Mouse (Mus musculus) NIH3T3 (cell line): ENCODE data around the gene Dmbt1.
"Not testable (repeated sequence)": the region's sequence is repeated elsewhere in the genome, so short reads cannot be mapped to it uniquely, and the experiment has no call there.

ENCODE experiments used
- DNase-seq: peaks from one replicate; pipeline ENCODE4 v3.0.0-alpha.2; 2012; ENCODE audit warnings: low read depth

Gene Dmbt1

DNA sequence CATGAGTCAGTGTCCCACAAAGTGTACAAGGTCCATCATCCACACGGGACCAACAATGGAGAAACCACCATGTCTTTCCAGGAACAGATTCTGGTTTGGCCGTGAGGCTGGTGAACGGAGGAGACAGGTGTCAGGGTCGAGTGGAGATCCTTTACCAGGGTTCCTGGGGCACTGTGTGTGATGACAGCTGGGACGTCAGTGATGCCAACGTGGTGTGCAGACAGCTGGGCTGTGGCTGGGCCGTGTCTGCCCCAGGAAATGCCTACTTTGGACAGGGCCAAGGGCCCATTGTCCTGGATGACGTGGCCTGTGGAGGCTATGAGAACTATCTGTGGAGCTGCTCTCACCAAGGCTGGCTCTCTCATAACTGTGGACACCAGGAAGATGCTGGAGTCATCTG, 18.0 kb downstream of the Dmbt1 start:
- DNase-seq: not testable (repeated sequence)

DNA sequence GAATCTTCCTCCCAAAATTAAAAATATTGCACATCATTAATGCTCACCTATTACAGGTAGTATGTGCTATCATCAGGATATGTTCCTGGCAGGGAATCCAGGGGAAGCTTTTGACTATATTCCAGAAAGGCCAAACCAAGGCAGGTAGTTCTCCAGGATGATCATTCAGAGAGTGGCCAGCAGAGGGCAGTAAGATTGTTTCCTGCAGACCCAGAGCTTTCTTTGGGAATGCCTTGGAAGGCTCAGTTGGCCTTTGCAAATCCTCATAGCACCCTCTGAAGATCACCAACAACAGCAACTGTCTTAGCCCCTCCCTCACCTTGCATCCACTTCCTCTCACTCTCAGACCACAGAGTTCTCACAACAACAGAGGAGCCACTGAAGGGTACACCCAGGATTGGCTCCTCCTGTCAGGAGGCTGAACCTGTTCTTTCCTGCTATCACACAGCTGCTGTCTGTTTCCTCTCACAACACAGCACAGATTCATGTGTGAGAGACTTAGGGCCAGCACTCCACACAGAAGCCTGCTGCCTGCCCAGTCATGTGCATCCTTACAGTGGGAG, 23.0 kb downstream of the Dmbt1 start:
- DNase-seq: peak; percentile 41

DNA sequence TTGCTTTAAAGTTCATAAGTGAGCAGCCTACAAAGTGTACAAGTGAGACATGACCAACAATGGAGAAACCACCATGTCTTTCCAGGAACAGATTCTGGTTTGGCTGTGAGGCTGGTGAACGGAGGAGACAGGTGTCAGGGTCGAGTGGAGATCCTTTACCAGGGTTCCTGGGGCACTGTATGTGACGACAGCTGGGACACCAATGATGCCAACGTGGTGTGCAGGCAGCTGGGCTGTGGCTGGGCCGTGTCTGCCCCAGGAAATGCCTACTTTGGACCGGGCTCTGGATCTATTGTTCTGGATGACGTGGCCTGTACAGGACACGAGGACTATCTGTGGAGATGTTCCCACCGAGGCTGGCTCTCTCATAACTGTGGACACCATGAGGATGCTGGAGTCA, 26.1 kb downstream of the Dmbt1 start:
- not testable (repeated sequence) for DNase-seq

DNA sequence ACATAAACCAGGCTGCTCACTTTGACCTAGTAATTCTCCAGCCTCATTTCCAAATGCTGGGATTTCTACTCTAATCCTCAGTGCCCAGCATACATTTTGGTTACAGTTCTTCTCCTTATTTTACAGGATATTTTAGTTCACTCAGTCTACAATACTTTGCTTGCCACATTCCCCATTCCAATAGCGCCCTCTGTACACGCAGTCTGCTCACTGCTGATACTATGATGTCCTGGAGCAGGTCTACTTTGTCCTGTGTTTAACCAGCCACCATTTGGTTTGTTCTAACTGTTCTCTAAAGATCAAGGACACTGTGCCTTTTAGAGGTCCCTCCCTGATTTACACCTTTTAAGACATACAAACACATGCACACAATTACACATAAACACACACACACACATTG, 28.0 kb downstream of the Dmbt1 start:
- DNase-seq: peak; percentile 64

DNA sequence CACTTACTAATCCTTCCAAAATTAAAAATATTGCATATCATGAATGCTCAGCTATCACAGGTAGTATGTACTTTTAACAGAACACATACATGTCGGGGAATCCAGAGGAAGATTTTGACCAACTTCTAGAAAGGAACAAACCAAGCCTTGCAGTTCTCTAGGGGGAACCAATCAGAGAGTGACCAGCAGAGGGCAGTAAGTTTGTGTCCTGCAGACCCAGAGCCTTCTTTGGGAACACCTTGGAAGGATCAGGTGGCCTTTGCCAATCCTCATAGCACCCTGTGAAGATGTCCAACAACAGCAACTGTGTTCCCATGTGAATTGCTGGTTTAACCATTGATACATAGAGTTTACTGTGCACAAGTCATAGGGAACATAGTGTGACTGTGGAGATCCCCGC, 30.7 kb downstream of the Dmbt1 start:
- DNase-seq: no peak

DNA sequence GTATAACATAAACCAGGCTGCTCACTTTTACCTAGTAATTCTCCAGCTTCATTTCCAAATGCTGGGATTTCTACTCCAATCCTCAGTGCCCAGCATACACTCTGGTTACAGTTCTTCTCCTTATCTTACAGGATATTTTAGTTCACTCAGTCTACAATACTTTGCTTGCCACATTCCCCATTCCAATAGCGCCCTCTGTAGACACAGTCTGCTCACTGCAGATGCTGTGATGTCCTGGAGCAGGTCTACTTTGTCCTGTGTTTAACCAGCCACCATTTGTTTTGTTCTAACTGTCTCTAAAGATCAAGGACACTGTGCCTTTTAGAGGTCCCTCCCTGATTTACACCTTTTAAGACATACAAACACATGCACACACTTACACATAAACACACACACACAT, 36.3 kb downstream of the Dmbt1 start:
- peak; percentile 54 for DNase-seq

DNA sequence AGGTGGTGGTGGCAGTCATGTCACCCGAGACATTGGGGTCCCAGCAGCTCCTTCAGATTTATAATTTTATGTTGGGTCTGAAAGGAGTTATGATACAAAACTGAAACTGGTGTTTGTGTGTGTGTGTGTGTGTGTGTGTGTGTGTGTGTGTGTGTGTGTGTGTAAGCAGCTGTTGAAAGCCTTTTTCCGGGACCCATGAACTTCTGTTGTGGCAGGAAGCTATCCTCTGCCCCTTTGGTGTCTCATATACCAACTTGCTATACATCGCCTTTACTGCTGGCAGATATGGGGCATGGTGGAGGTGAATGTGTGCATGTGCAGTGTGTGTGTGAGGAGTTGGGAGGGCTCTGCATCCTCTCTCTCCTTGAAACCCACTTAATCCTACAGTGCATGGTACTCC, 41.6 kb downstream of the Dmbt1 start:
- DNase-seq: not testable (repeated sequence)

DNA sequence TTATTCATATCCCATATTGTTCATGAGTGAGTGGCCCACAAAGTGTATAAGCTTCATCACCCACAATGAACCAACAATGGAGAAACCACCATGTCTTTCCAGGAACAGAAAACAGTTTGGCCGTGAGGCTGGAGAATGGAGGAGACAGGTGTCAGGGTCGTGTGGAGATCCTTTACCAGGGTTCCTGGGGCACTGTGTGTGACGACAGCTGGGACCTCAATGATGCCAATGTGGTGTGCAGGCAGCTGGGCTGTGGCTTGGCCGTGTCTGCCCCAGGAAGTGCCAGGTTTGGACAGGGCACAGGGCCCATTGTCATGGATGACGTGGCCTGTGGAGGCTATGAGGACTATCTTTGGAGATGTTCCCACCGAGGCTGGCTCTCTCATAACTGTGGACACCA, 42.2 kb downstream of the Dmbt1 start:
- not testable (repeated sequence) for DNase-seq

DNA sequence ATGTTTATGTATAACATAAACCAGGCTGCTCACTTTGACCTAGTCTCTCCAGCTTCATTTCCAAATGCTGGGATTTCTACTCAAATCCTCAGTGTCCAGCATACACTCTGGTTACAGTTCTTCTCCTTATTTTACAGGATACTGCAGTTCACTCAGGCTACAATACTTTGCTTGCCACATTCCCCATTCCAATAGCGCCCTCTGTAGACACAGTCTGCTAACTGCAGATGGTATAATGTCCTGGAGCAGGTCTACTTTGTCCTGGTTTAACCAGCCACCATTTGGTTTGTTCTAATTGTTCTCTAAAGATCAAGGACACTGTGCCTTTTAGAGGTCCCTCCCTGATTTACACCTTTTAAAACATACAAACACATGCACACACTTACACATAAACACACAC, 44.1 kb downstream of the Dmbt1 start:
- peak; percentile 68 for DNase-seq

DNA sequence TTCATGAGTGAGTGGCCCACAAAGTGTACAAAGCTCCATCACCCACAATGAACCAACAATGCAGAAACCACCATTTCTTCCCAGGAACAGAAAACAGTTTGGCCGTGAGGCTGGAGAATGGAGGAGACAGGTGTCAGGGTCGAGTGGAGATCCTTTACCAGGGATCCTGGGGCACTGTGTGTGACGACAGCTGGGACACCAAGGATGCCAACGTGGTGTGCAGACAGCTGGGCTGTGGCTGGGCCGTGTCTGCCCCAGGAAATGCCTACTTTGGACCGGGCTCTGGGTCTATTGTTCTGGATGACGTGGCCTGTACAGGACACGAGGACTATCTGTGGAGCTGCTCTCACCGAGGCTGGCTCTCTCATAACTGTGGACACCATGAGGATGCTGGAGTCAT, 50.5 kb downstream of the Dmbt1 start:
- not testable (repeated sequence) for DNase-seq

DNA sequence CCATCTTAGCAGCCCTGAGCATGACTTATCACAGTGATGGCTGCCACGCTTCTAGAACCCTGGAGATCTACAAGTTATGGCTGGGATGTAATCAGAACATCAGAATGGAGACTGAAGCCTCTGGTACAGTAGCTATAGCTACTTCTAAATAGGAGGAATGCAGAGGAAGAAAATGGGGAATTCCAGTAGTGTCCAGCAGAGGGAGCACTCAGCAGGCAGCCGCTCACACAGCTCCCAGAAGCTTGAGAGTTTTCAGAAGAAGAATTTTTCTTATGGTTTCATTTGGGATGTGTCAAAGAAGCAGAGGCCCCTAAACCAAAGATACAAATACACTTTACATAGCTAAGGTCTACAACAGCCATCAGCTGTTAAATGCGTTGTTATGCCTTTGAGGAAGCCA, 80.6 kb downstream of the Dmbt1 start:
- DNase-seq: peak; percentile 80

DNA sequence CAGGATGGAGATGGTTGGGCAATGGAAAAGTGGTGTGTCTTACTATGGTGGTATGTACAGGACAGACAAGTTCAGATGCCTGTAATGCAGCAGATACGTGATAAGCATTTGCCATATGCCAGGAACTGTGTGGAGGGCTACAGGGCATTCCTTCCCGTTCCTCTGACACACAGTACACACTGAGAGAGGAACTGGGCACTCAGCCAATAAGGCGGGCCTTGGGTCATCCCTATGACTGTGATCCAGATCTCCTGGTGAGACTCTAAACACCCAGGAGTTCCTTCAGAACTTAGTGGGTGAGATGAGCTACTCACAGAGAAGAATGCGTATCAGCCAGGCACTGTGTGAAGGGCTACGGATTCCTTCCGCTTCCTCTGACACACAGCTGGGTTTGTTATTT, 81.8 kb downstream of the Dmbt1 start:
- DNase-seq: peak; percentile 21

DNA sequence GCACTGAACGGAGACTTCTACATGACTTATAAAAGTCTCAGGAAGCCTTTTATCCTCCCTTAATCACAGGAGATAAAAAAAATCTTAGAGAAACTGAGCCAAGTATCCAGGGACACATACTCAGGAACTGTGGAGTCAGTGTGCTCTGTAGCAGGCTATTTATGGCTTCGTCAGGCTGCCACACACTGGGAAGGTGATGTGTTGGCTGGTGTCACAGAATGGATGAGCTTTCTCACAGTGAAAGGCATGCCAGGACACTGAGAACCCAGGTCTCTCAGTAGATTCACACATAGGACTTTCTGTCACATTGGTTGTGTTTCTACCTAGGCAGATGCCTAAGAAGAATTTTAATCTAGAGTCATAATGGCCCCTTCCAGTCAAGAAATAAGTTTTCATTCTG, 82.6 kb downstream of the Dmbt1 start:
- no peak for DNase-seq

DNA sequence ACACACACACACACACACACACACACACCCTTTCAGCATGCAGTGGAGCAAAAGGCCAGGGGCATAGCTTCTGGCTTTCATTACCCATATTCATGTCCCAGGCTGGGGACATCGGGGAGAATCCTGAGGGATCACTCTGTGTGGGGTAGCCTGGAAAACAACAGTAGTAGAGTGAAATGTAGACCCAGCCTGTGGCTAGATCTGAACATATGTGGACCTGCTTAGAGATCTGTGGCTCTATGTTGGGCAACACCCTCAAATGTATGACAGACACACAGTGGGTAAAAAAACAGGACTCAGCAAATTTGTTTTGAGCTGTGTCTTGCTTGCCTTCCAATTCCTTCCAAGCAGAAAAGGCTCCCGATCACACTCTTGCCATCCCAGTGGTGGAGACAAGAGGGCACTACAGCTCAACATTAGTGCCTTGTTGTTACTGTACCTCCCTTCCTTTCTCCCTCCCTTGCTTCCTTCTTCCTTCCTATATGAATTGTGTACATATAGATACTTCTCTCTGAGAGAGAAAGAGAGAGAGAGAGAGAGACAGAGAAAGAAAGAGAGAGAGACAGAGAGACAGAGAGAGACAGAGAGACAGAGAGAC, 90.5 kb downstream of the Dmbt1 start:
- DNase-seq: peak; percentile 14

DNA sequence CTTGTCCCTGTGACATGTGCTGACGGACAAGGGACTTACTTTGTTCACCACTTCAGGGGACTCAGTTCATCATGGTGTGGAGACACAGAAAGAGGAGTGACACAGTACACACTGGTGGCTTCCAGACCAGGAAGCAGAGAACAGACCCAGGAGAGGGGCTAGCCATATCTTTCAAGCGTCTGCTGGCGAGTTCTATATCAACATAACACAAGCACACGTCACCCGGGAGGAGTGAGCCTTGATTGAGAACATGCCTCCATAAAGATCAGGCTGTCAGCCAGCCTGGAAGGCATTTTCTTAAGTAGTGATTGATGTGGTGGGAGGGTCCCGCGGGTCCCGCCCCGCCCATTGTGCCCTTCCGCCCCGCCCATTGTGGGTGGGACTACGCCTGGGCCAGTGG, 98.2 kb downstream of the Dmbt1 start:
- no peak for DNase-seq

DNA sequence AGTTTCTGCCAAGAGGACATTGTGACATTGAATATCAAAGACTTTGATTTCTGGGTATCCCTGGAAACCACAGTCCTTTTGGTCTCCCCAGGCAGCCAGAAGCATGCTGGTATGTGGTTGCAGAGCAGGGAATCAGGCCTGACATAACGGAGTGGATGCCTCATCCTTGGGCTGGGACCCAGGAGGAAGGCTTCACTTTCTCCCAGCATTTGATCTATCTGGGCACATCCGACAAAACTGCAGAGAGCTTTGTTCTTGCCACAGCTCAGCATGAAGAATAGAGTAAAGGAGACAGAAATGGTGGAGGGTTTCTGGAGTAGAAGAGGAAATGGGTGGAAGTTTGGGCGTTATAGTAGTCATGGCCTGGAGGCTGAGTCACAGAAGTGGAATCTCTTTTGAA, 101.3 kb downstream of the Dmbt1 start:
- DNase-seq: peak; percentile 2

DNA sequence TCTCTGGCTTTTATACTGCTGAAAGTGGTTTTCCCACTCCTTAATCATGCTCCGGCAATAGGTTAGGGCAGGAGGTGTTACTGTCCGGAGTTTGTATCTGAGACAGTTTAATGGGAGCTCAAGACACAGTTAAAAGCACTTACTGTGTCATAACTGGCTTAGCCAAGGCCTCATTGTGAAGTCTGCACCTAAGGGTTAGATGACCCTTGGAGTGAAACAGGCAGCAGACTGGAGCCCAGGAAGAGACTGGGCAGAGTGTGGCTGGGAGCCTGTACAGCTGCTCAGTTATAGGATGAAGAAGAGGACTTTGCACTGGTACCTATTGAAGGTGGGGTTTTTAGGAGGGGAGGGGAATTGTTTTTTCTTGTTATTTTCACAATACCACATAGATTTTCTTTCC, 114.4 kb downstream of the Dmbt1 start, which contains the start of gene 4933402N03Rik:
TSS of gene 4933402N03Rik (minus strand) at position 101 of the 400 bp plus-strand sequence.
- DNase-seq: no peak

DNA sequence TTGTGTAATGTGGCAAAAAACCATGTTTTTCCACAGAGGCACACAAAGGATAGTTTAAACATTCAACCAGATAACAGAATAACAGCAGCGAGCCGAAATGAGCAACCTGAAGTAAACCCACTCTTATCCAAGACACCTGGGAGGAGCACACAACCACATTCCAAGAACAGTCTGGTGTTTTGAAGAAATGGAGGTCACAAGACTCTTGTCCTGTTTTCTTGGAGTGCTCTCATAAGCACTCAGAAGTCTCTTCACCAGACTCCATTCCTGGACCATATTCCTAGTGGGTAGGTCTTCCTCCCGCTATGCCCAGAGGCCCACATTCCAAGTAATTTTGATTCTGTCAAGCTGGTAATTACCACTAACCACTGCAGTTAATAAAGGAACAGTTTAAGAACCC, 118.3 kb downstream of the Dmbt1 start:
- no peak for DNase-seq

DNA sequence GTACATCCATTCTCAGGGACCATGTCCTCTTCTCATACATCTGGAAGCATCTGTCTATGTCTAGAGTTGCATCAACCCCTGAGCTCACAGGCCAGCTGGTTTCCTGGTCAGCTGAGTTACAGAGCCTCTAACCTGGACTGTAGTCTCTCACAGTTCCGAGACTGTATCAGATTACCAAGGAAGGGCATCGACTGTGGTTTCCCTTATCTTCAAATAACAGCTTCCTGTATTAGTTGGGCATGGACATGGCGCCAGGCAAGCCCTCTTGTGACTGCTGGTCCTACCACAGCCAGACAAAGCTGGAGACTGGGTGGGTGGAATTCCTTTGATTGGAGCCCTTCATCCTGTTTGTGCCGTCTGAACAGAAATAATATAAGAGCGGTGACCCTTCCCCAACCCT, 121.2 kb downstream of the Dmbt1 start:
- no peak for DNase-seq

DNA sequence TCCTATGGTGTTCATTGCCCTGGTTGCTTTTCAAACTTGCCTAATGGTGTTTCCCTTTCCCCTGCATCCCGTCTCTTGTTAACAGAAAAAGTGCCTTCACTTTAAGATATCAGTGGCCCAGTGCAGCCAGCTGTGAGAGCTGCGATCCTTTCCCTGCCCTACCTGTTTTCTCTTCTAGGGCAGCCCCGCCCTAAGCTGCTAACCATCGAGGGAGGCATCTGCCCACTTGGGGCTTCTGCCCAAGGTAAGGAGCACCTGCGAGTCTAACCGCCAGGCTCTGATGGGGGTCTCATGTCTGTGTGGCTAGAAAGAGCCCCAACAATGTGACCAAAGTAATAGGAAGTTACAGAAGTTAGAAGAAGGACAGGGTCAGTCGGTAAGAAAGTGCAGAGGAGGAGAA, 130.4 kb downstream of the Dmbt1 start:
- DNase-seq: no peak

DNA sequence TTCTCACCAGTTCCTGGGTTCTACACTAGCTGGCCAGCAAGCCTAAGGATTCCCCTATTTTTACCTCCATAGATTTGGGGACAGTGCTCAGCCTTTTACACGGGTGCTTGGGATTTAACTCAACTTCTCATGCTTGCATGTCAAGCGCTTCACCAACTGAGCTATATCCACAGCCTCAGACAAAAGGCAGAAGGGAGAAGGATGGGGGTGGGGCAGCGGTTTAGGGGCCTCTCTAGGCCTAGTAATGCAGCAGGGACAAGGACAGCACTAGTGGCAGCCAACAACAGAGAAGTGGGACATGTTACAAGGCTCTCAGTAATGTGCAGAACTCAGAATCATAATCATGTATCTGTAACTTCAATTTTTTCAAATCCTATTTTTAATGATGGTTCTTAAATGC, 135.9 kb downstream of the Dmbt1 start:
- DNase-seq: no peak

DNA sequence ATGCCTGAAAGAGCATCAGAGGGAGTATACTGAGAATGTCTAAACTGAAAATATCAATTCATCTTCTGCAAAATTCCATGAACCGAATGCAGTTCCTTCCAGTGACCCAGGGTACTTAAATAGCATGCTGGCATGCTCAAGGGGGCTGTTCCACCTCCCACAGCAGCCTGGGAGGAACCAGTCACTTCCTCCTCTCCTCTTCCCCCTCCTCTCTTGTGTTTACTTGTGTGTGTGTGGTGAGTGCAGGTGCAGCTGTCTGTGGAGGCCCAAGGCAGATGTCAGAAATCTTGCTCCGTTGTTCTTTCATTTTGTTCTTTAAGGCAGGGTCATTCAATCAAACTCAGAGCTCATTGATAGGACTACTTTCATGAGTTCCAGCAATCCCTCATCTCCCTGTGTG, 137.2 kb downstream of the Dmbt1 start:
- no peak for DNase-seq
